Mouse (Mus musculus) liver, adult 2 months (tissue): ENCODE measurements around the gene Gng7. TPM values are rescaled to one million over a fixed set of nuclear protein-coding genes. Genes with fewer than 3 reads are reported as not detected.
A peak's percentile ranks its signal among the peaks of the same experiment; 100 is the strongest.

Source experiments
- DNase-seq: peaks from one replicate; pipeline ENCODE4 v3.0.0-alpha.2; 2011; ENCODE audit warnings: low read depth, low spot score; ENCODE audit errors: extremely low read depth
- H3K27ac ChIP-seq: fragments of 200-500 bp; replicated peaks from 2 replicates; pipeline ENCODE4 v1.5.1; 2012; ENCODE audit warnings: low read depth, mild to moderate bottlenecking, control low read depth, inconsistent platforms, low read length; ENCODE audit not compliant: insufficient read depth
- H3K27me3 ChIP-seq: fragments of 200-500 bp; 2 replicates; pipeline ENCODE4 v1.6.1; 2012; ENCODE audit warnings: mild to moderate bottlenecking, moderate library complexity, low read length, inconsistent platforms; ENCODE audit not compliant: control insufficient read depth, insufficient read depth
- H3K36me3 ChIP-seq: fragments of 200-500 bp; 2 replicates; pipeline ENCODE4 v1.6.1; 2012; ENCODE audit warnings: low read length, inconsistent platforms; ENCODE audit not compliant: control insufficient read depth, insufficient read depth
- H3K4me1 ChIP-seq: fragments of 200-500 bp; 2 replicates; pipeline ENCODE4 v1.6.1; 2011; ENCODE audit warnings: low read length; ENCODE audit not compliant: control insufficient read depth, insufficient read depth
- H3K4me3 ChIP-seq: fragments of 200-500 bp; 2 replicates; pipeline ENCODE4 v1.5.1; 2011; ENCODE audit warnings: low read depth, mild to moderate bottlenecking, control low read depth, low read length, moderate library complexity; ENCODE audit not compliant: insufficient read depth
- H3K79me2 ChIP-seq: fragments of 200-500 bp; 2 replicates; pipeline ENCODE4 v1.6.1; 2012; ENCODE audit warnings: inconsistent platforms, mild to moderate bottlenecking, low read length, moderate library complexity; ENCODE audit not compliant: control insufficient read depth, insufficient read depth
- H3K9ac ChIP-seq: fragments of 200-500 bp; 2 replicates; pipeline ENCODE4 v1.6.1; 2012; ENCODE audit warnings: low read depth, mild to moderate bottlenecking, control low read depth, inconsistent platforms, low read length
- CTCF ChIP-seq: fragments of 200-500 bp; IDR thresholded peaks from 2 replicates; pipeline ENCODE4 v1.5.1; 2011; ENCODE audit warnings: low read depth, low read length, control low read depth
- POLR2A ChIP-seq: fragments of 200-500 bp; IDR thresholded peaks from 2 replicates; pipeline ENCODE4 v1.6.1; 2011; ENCODE audit warnings: low read length, control low read depth; ENCODE audit not compliant: insufficient read depth; ENCODE audit errors: extremely low read depth
- WGBS: fragments of 180-500 bp; shearing (Covaris S2); methylation state at CpG from one replicate; pipeline ENCODE4 v1.1.7; 2018; 5-methylcytosine and 5-hydroxymethylcytosine counted together
- polyA plus RNA-seq: library from polyadenylated mRNA; depleted of rRNA; stranded (reverse); fragments of >200 nt; gene quantifications from 2 replicates; pipeline ENCODE4 v1.2.3, GENCODE M21; 2012
- total RNA-seq: library from RNA; depleted of rRNA; stranded (reverse); fragments of >200 nt; gene quantifications from 2 replicates; pipeline ENCODE4 v1.2.3, GENCODE M21; 2014

The Gng7 gene
- total and polyA plus RNA-seq, 2 experiments, result 0.09 to 0.65 TPM

GRCm38 (mm10) chr10:80989446-80989845 is 25.3 kb downstream of the Gng7 start:
- 72% methylated on average over 6 of the region's 6 CpGs for WGBS
- DNase-seq, result no peak

GRCm38 (mm10) chr10:80987709-80988441 is 26.9 kb downstream of the Gng7 start:
- H3K9ac ChIP-seq, result no peak overlapping the region
- H3K27me3 ChIP-seq, result no peaks in the 10 kb centered on the region
- DNase-seq, result peak; percentile 52
- H3K36me3 ChIP-seq, result no peaks in the 10 kb centered on the region
- H3K79me2 ChIP-seq, result no peaks in the 10 kb centered on the region
- no peak overlapping the region for H3K4me3 ChIP-seq
- TF ChIP-seq POLR2A (no peak), CTCF (peak; percentile 98)
- peaks cover 9% of the 10 kb centered on the region for H3K4me1 ChIP-seq
- no peak overlapping the region for H3K27ac ChIP-seq
- WGBS, result 12% methylated on average over 10 of the region's 10 CpGs

More at GRCm38 (mm10) chr10:80989446-80989845, 25.3 kb downstream of the Gng7 start:
- Histone ChIP-seq H3K79me2 (no peaks in the 10 kb centered on the region), H3K4me1 (peaks cover 9% of the 10 kb centered on the region), H3K27ac (no peak overlapping the region), H3K36me3 (no peaks in the 10 kb centered on the region), H3K9ac (no peak overlapping the region), H3K27me3 (no peaks in the 10 kb centered on the region), H3K4me3 (no peak overlapping the region)
- TF ChIP-seq POLR2A (no peak), CTCF (no peak)

GRCm38 (mm10) chr10:80986754-80987153 is 28.0 kb downstream of the Gng7 start:
- Histone ChIP-seq H3K27me3 (no peaks in the 10 kb centered on the region), H3K9ac (no peak overlapping the region), H3K27ac (no peak overlapping the region), H3K4me3 (no peak overlapping the region), H3K79me2 (no peaks in the 10 kb centered on the region), H3K36me3 (no peaks in the 10 kb centered on the region), H3K4me1 (peaks cover 12% of the 10 kb centered on the region)
- WGBS, result 30% methylated on average over 6 of the region's 6 CpGs
- DNase-seq, result peak; percentile 83
- TF ChIP-seq POLR2A (no peak), CTCF (no peak)

- H3K79me2 ChIP-seq, result no peaks in the 10 kb centered on the region
- peaks cover 12% of the 10 kb centered on the region for H3K4me1 ChIP-seq
- TF ChIP-seq CTCF, result no peak
- no peak for TF ChIP-seq POLR2A
- H3K36me3 ChIP-seq, result no peaks in the 10 kb centered on the region
- DNase-seq, result peak; percentile 38
- H3K27ac ChIP-seq, result no peak overlapping the region
- 11% methylated on average over 13 of the region's 13 CpGs for WGBS
- H3K27me3 ChIP-seq, result no peaks in the 10 kb centered on the region
- peak overlapping the region; percentile 35 for H3K4me3 ChIP-seq
- H3K9ac ChIP-seq, result peak overlapping the region; percentile 42
Measured at GRCm38 (mm10) chr10:80985970-80986701, 28.6 kb downstream of the Gng7 start.

GRCm38 (mm10) chr10:80985241-80985969 is 29.3 kb downstream of the Gng7 start:
- H3K9ac ChIP-seq, result peak overlapping the region; percentile 42
- H3K27me3 ChIP-seq, result no peaks in the 10 kb centered on the region
- WGBS, result 9% methylated on average over 37 of the region's 37 CpGs
- TF ChIP-seq POLR2A (no peak), CTCF (no peak)
- DNase-seq, result peak; percentile 78
- no peaks in the 10 kb centered on the region for H3K36me3 ChIP-seq
- H3K79me2 ChIP-seq, result no peaks in the 10 kb centered on the region
- H3K4me1 ChIP-seq, result peaks cover 12% of the 10 kb centered on the region
- peak overlapping the region; percentile 35 for H3K4me3 ChIP-seq
- no peak overlapping the region for H3K27ac ChIP-seq
